Mouse (Mus musculus): ENCODE measurements around the gene Hfe2.

- no peak for TF ChIP-seq CTCF (IDR thresholded peaks at IDR 0.05; ENCODE audit: low read depth)
- TF ChIP-seq EP300 (IDR thresholded peaks at IDR 0.05; ENCODE audit: low read depth), result no peak
Observed at GRCm38 (mm10) chr3:96555041-96555596, 30.1 kb downstream of the Hfe2 start.

All from liver, embryonic 14.5 days (tissue).